Mouse (Mus musculus): ENCODE results near the gene Wdr18. TPM values are rescaled to one million over a fixed set of nuclear protein-coding genes. Genes with fewer than 3 reads are reported as not detected.

Wdr18 gene
- polyA plus RNA-seq, 2 experiments: 24.7 to 58.4 TPM

DNA sequence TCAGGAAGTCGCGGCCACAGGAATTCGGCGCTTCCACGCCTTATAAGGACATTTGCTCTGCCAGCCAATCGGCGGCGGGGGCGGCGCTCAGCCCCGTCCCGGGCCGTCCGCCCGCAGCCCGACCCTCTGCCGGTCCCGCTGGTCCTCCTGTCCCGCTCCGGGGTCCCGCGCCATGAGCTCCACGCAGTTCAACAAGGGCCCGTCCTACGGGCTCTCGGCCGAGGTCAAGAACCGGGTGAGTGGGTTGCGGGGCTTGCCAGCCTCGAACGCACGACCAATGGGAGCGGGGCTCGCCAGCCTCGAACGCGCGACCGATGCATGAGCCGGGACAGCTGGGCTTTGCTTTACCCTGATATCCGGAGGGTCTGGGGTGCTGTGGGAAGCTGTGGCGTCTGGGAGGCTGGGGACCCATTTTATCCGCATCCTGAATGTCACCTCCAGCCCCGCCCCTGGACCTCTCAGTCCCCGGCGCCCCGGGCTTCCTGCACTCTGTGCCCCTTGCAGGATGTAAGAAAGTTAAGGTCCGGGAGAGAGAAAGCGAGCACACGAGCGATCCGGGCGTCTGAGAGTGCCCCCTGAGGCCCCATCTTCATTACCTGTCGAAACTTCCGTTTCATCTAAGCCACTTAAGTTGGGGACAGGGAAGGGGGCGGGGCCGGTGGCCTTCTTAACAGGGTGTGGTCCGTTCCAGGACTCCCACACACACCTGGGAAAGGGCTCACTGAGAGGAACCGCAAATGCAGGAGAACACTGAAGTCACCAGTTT is 28.7 kb downstream of the Wdr18 start, which contains the start of gene Cnn2:
TSS of gene Cnn2 (plus strand) at position 79 of the 766 bp plus-strand sequence.
- DNase-seq (ENCODE audit: low read depth in 3 of 3, low spot score in 3 of 3) (no peak), ATAC-seq (ENCODE audit: insufficient read depth) (no peak)
- WGBS (ENCODE audit: insufficient replicate concordance): under 1% methylated on average over 59 of the region's 59 CpGs

DNA sequence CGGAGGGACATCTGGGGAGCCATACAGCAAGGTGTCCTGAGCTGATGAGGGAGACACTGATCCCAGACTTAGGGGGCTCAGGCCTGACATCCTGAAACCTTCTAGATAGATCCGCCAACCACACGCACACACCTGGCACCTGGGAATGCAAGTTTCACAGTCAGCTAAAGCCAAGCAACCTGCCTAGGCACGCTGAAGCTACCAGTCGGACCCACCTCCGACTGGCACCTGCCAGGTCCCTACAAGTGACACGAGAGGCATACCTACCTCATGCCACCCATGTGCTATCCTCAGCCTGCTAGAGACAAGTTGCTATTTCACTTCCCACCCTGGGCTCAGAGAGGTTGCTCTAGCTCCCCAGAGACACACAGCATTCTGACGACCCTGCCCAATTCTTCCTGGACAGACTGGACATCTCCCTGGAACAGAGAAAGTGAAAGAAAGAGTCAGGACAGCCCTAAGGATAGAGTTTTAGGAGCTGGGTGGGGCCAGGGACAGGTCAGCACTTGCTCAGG is 29.4 kb downstream of the Wdr18 start:
- peaks cover 26 to 34% of the 10 kb centered on the region in 2 experiments for H3K4me1 ChIP-seq (replicated peaks; ENCODE audit: control insufficient read depth in 2 of 2, insufficient read depth in 2 of 2, low read length in 1 of 2)
- no peak for ATAC-seq (ENCODE audit: insufficient read depth)
- H3K27ac ChIP-seq: no peak overlapping the region
- H3K27me3 ChIP-seq (ENCODE audit: control insufficient read depth, insufficient read depth, low read length): peaks cover 23% of the 10 kb centered on the region
- H3K4me3 ChIP-seq (ENCODE audit: insufficient read depth in 1 of 2, low read depth in 2 of 2, low read length in 2 of 2): peak overlapping the region; percentile 47 to 57
- WGBS (ENCODE audit: insufficient replicate concordance): 43% methylated on average over 8 of the region's 8 CpGs
- no peak overlapping the region for H3K9ac ChIP-seq (replicated peaks)
- H3K9me3 ChIP-seq (ENCODE audit: control insufficient read depth, low read length): no peaks in the 10 kb centered on the region; the same call in 1 of the 2 replicates
- no peak for DNase-seq (ENCODE audit: low read depth in 3 of 3, low spot score in 3 of 3)
- peak overlapping the region; percentile 97 for H3K4me2 ChIP-seq (ENCODE audit: low read depth)
- TF ChIP-seq EP300 (IDR thresholded peaks at IDR 0.05; ENCODE audit: low read depth) (no peak), CTCF (IDR thresholded peaks at IDR 0.05; ENCODE audit: low read depth) (no peak)
- H3K36me3 ChIP-seq (replicated peaks; ENCODE audit: control insufficient read depth, insufficient read depth, low read depth): no peaks in the 10 kb centered on the region

More for the DNA sequence above, 28.7 kb downstream of the Wdr18 start, which contains the start of gene Cnn2:
- H3K27ac ChIP-seq: no peak within 1 kb of the TSS; the same call in 1 of the 2 replicates
- H3K9ac ChIP-seq (replicated peaks): peak within 1 kb of the TSS; percentile 45
- TF ChIP-seq EP300 (IDR thresholded peaks at IDR 0.05; ENCODE audit: low read depth) (no peak), CTCF (IDR thresholded peaks at IDR 0.05; ENCODE audit: low read depth) (no peak)
- H3K4me3 ChIP-seq (ENCODE audit: insufficient read depth in 1 of 2, low read depth in 2 of 2, low read length in 2 of 2): peak within 1 kb of the TSS; percentile 47 to 57
- no peaks in the 10 kb centered on the region for H3K36me3 ChIP-seq (replicated peaks; ENCODE audit: control insufficient read depth, insufficient read depth, low read depth)
- peaks cover 23% of the 10 kb centered on the region for H3K27me3 ChIP-seq (ENCODE audit: control insufficient read depth, insufficient read depth, low read length)
- H3K4me2 ChIP-seq (ENCODE audit: low read depth): peak within 1 kb of the TSS; percentile 97
- no peaks in the 10 kb centered on the region; the same call in 1 of the 2 replicates for H3K9me3 ChIP-seq (ENCODE audit: control insufficient read depth, low read length)
- H3K4me1 ChIP-seq (replicated peaks; ENCODE audit: control insufficient read depth in 2 of 2, insufficient read depth in 2 of 2, low read length in 1 of 2): peaks cover 26 to 35% of the 10 kb centered on the region in 2 experiments

DNA sequence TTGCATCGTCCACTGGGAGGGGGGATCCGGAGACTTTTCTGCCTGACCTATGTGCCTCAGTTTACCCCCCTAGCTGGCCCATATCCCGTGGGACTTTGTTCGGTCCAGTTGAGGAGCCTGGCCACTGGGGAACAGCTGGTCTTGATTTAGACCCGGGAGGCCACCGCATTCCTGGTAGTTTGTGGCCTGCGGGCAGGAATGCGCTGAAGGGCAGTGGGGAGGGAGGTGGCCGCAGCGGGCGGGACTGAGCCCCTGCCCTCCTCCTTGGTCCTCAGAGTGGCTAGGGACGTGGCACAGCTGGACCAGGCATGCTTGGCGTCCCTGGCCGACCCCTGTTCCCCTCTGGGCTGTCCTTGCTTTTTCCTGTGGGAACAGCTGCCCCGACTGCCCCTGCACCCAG is 29.9 kb downstream of the Wdr18 start:
- H3K27ac ChIP-seq: no peak overlapping the region
- H3K36me3 ChIP-seq (replicated peaks; ENCODE audit: control insufficient read depth, insufficient read depth, low read depth): no peaks in the 10 kb centered on the region
- no peak for ATAC-seq (ENCODE audit: insufficient read depth)
- TF ChIP-seq EP300 (IDR thresholded peaks at IDR 0.05; ENCODE audit: low read depth) (no peak), CTCF (IDR thresholded peaks at IDR 0.05; ENCODE audit: low read depth) (no peak)
- no peak overlapping the region for H3K9ac ChIP-seq (replicated peaks)
- WGBS (ENCODE audit: insufficient replicate concordance): 55% methylated on average over 15 of the region's 15 CpGs
- no peak for DNase-seq (ENCODE audit: low read depth in 3 of 3, low spot score in 3 of 3)
- H3K9me3 ChIP-seq (ENCODE audit: control insufficient read depth, low read length): no peaks in the 10 kb centered on the region; the same call in 1 of the 2 replicates
- H3K27me3 ChIP-seq (ENCODE audit: control insufficient read depth, insufficient read depth, low read length): peaks cover 23% of the 10 kb centered on the region
- H3K4me1 ChIP-seq (replicated peaks; ENCODE audit: control insufficient read depth in 2 of 2, insufficient read depth in 2 of 2, low read length in 1 of 2): peaks cover 26 to 32% of the 10 kb centered on the region in 2 experiments
- H3K4me3 ChIP-seq (ENCODE audit: insufficient read depth in 1 of 2, low read depth in 2 of 2, low read length in 2 of 2): peak overlapping the region; percentile 47 to 57; a peak in 1 of 4 replicates
- peak overlapping the region; percentile 97; the same call in 1 of the 2 replicates for H3K4me2 ChIP-seq (ENCODE audit: low read depth)

DNA sequence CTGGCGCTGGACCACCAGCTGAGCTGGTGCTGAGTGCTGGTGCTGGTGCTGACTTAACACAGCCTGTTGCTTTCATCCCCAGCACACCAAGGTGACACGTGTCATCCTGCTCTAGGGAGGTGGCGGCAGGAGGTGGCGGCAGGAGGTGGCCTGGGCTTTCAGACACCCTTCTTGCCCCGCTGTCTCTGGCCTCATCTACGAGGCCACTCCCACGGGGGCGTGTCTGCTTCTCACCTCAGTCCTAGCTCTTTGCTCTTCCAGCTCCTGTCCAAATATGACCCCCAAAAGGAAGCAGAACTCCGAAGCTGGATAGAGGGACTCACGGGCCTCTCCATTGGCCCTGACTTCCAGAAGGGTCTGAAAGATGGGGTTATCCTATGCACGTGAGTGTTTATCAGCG is 31.1 kb downstream of the Wdr18 start:
- Histone ChIP-seq H3K9me3 (ENCODE audit: control insufficient read depth, low read length) (no peaks in the 10 kb centered on the region; the same call in 1 of the 2 replicates), H3K4me2 (ENCODE audit: low read depth) (no peak overlapping the region; the same call in 1 of the 2 replicates), H3K27me3 (ENCODE audit: control insufficient read depth, insufficient read depth, low read length) (peaks cover 23% of the 10 kb centered on the region), H3K4me1 (replicated peaks; ENCODE audit: control insufficient read depth in 2 of 2, insufficient read depth in 2 of 2, low read length in 1 of 2) (peaks cover 26 to 31% of the 10 kb centered on the region in 2 experiments), H3K9ac (replicated peaks) (no peak overlapping the region), H3K4me3 (ENCODE audit: insufficient read depth in 1 of 2, low read depth in 2 of 2, low read length in 2 of 2) (no peak overlapping the region), H3K36me3 (replicated peaks; ENCODE audit: control insufficient read depth, insufficient read depth, low read depth) (no peaks in the 10 kb centered on the region), H3K27ac (no peak overlapping the region)
- TF ChIP-seq EP300 (IDR thresholded peaks at IDR 0.05; ENCODE audit: low read depth) (no peak), CTCF (IDR thresholded peaks at IDR 0.05; ENCODE audit: low read depth) (no peak)
- WGBS (ENCODE audit: insufficient replicate concordance): 60% methylated on average over 12 of the region's 12 CpGs
- no peak for ATAC-seq (ENCODE audit: insufficient read depth)
- DNase-seq (ENCODE audit: low read depth in 3 of 3, low spot score in 3 of 3): no peak

DNA sequence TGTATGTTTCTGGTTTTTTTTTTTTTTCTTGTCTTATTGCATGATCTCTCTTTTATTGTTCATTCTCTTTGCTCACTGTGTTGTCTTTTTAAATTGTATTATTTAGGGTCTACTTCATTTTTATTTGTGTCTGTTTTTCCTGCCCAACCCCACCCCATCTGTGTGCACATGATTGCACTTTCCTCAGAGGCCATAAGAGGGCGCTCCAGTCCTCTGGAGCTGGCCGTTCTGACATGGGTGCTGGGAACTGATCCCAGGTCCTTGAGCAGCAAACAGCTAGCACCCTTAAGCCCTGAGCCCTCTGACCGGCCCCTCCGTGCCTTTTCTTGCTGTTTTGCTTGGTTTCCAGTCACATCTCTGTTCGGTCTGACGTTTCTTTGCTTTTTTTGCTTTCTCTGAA is 31.6 kb downstream of the Wdr18 start:
- TF ChIP-seq CTCF (IDR thresholded peaks at IDR 0.05; ENCODE audit: low read depth): peak; percentile 56
- TF ChIP-seq EP300 (IDR thresholded peaks at IDR 0.05; ENCODE audit: low read depth): no peak
- Histone ChIP-seq H3K36me3 (replicated peaks; ENCODE audit: control insufficient read depth, insufficient read depth, low read depth) (no peaks in the 10 kb centered on the region), H3K9ac (replicated peaks) (no peak overlapping the region), H3K4me2 (ENCODE audit: low read depth) (no peak overlapping the region), H3K4me1 (replicated peaks; ENCODE audit: control insufficient read depth in 2 of 2, insufficient read depth in 2 of 2, low read length in 1 of 2) (peaks cover 22 to 26% of the 10 kb centered on the region in 2 experiments), H3K9me3 (ENCODE audit: control insufficient read depth, low read length) (no peaks in the 10 kb centered on the region; the same call in 1 of the 2 replicates), H3K27ac (no peak overlapping the region), H3K27me3 (ENCODE audit: control insufficient read depth, insufficient read depth, low read length) (peaks cover 23% of the 10 kb centered on the region), H3K4me3 (ENCODE audit: insufficient read depth in 1 of 2, low read depth in 2 of 2, low read length in 2 of 2) (no peak overlapping the region)
- ATAC-seq (ENCODE audit: insufficient read depth) (no peak), DNase-seq (ENCODE audit: low read depth in 3 of 3, low spot score in 3 of 3) (no peak)
- WGBS (ENCODE audit: insufficient replicate concordance): 86% methylated on average over 6 of the region's 6 CpGs

Data from liver, embryonic 14.5 days (tissue).